Mouse (Mus musculus) heart, adult 8-10 months (tissue): ENCODE data around the gene Dpagt1. TPM values are rescaled to one million over a fixed set of nuclear protein-coding genes. Genes with fewer than 3 reads are reported as not detected.
A peak's percentile ranks its signal among the peaks of the same experiment; 100 is the strongest.
"Not testable (repeated sequence)": the region's sequence is repeated elsewhere in the genome, so short reads cannot be mapped to it uniquely, and the experiment has no call there.

Source experiments
- DNase-seq: peaks from one replicate; pipeline ENCODE4 v3.0.0; 2022; ENCODE audit warnings: low spot score
- total RNA-seq, 4 experiments: library from RNA; stranded (reverse); gene quantifications; 2 replicates each; pipeline ENCODE4 v1.2.4; 2022

Gene Dpagt1
- total RNA-seq, 4 experiments from 2014 or later: 19.4 to 23.5 (median 20.5) TPM

- no peak for DNase-seq
Measured at GRCm38 (mm10) chr9:44318076-44318825, 7.6 kb upstream of the Dpagt1 start.

- no peak for DNase-seq
Measured at GRCm38 (mm10) chr9:44318826-44319095, 7.1 kb upstream of the Dpagt1 start.

GRCm38 (mm10) chr9:44319105-44319886, 6.5 kb upstream of the Dpagt1 start:
- no peak for DNase-seq

GRCm38 (mm10) chr9:44319887-44320798, 5.7 kb upstream of the Dpagt1 start, which contains the start of gene C2cd2l:
C2cd2l (minus strand) TSS chr9:44320285.
- peak; percentile 90 for DNase-seq

GRCm38 (mm10) chr9:44320799-44321133, 5.1 kb upstream of the Dpagt1 start:
- DNase-seq: no peak

GRCm38 (mm10) chr9:44323656-44324055, 2.2 kb upstream of the Dpagt1 start:
- not testable (repeated sequence) for DNase-seq

GRCm38 (mm10) chr9:44324147-44324546, 1.7 kb upstream of the Dpagt1 start:
- DNase-seq: no peak

GRCm38 (mm10) chr9:44325032-44325767, 619 bp upstream of the Dpagt1 start:
- not testable (repeated sequence) for DNase-seq

GRCm38 (mm10) chr9:44326371-44327063, 698 bp downstream of the Dpagt1 start:
- DNase-seq: peak; percentile 93

- peak; percentile 73 for DNase-seq
Measured at GRCm38 (mm10) chr9:44327064-44327711, 1.4 kb downstream of the Dpagt1 start.

GRCm38 (mm10) chr9:44327926-44328325, 2.1 kb downstream of the Dpagt1 start:
- DNase-seq: no peak

GRCm38 (mm10) chr9:44330736-44331135, 4.9 kb downstream of the Dpagt1 start:
- DNase-seq: no peak

GRCm38 (mm10) chr9:44332918-44333638, 7.3 kb downstream of the Dpagt1 start:
- DNase-seq: no peak

GRCm38 (mm10) chr9:44334396-44335330, 8.8 kb downstream of the Dpagt1 start, which contains the start of gene H2afx:
H2afx (plus strand) TSS chr9:44334694.
- peak; percentile 100 for DNase-seq

GRCm38 (mm10) chr9:44335331-44336092, 9.7 kb downstream of the Dpagt1 start:
- peak; percentile 18 for DNase-seq

- no peak for DNase-seq
Measured at GRCm38 (mm10) chr9:44336093-44336406, 10.2 kb downstream of the Dpagt1 start.

- DNase-seq: not testable (repeated sequence)
Measured at GRCm38 (mm10) chr9:44336513-44336912, 10.7 kb downstream of the Dpagt1 start.

GRCm38 (mm10) chr9:44336964-44337363, 11.1 kb downstream of the Dpagt1 start:
- no peak for DNase-seq
